Mouse (Mus musculus): Measurements from ENCODE around the gene Myzap.

DNA sequence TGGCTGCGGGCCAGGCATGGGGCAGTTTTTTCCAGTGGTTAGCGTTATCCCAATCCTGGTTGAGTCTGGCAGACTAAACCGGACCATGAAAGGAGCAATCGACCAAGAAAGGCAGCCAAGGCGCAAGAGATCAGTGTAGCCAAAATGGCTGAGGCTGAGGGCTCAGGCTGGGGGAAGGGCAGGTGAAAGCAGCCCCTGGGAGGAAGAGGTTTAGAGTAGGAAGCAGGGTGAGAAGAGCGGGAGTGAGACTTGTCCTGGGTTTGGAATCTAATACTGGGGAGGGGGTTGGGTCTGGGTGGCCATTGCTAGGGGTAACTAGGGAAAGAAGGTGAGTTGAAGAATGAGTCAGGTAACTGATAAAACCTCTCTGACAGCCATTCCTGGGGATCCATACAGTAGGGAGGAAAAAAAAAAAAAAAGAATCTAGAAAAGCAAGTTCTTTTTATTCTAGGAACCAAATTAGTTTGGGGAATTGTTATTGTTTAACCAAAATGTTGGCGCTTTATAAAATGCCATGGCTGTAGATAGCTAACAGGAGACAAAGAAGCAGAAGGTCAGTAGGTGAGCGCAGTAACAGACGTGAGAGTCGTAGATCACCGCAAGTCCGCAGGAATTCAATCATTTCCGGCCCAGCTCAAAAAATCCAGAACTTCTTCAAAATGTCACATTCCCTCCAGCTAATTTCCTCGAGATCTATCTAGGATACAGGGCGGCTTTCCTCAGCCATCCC, 99.7 kb downstream of the Myzap start:
- TF ChIP-seq POLR2A (IDR thresholded peaks at IDR 0.05; ENCODE audit: borderline replicate concordance, control insufficient read depth, low read depth, low read length) (no peak), CTCF (IDR thresholded peaks at IDR 0.05; ENCODE audit: control insufficient read depth, insufficient read depth, low read length) (no peak)

Measured in bone marrow, adult 2 months (tissue).